Mouse (Mus musculus) cerebellum, postnatal 25 days (tissue): ENCODE data around the gene Mrtfa.

Experiments used
- DNase-seq, 2 experiments: peaks; one replicate each; pipeline ENCODE4 v3.0.0; 2021; ENCODE audit warnings: mixed read lengths in 2 of 2

Gene Mrtfa

GRCm38 (mm10) chr15:81098689-81099088 is 91.9 kb downstream of the Mrtfa start:
- DNase-seq: no peak

GRCm38 (mm10) chr15:81097896-81098295 is 92.7 kb downstream of the Mrtfa start:
- no peak for DNase-seq

GRCm38 (mm10) chr15:81097456-81097855 is 93.1 kb downstream of the Mrtfa start:
- DNase-seq: no peak

- DNase-seq: no peak
These were observed 94.1 kb downstream of the Mrtfa start for GRCm38 (mm10) chr15:81096329-81097055.

- no peak for DNase-seq
These were observed 97.5 kb downstream of the Mrtfa start for GRCm38 (mm10) chr15:81093032-81093431.

- DNase-seq: no peak
These were observed 98.8 kb downstream of the Mrtfa start for GRCm38 (mm10) chr15:81091718-81092117.

DNA sequence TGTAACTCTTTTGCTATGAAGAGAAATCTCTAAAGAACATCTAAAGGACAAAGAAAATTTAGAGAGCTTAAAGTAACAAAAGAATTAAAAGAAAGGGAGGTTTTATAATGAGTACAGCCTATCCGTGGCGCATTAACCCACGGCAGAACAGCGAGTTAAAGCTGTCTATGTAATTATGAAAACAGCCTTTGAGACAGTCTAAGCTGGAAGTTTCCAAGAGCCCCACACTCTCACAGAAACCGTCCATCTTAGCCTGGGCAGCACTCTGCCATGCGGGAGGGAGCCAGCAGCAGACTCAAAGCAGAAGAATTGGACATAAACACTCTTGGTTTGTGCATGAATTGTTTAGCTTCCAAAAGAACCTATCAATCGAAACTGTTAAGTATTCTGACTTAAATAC is 103.0 kb downstream of the Mrtfa start:
- no peak for DNase-seq

GRCm38 (mm10) chr15:81086644-81087480 is 103.7 kb downstream of the Mrtfa start:
- DNase-seq: no peak

GRCm38 (mm10) chr15:81083826-81084225 is 106.7 kb downstream of the Mrtfa start:
- DNase-seq: no peak

- DNase-seq: no peak
These were observed 107.3 kb downstream of the Mrtfa start for GRCm38 (mm10) chr15:81083281-81083680.

- DNase-seq: no peak
These were observed 109.3 kb downstream of the Mrtfa start for GRCm38 (mm10) chr15:81081216-81081615.

DNA sequence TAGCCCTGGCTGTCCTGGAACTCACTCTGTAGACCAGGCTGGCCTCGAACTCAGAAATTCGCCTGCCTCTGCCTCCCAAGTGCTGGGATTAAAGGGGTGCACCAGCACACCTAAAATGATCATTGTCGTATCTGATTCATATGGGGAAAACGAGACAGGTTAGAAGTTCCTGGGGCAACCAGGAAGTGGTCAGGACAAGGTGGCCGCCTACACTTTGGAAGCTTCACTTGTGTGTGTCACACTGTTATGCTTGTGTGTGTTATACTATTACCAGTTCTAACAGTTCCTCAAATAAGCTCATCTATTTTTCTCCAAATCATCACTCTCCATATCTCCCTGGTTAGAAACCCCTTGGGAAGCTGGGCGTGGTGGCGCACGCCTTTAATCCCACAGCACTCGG is 110.2 kb downstream of the Mrtfa start:
- no peak for DNase-seq

DNA sequence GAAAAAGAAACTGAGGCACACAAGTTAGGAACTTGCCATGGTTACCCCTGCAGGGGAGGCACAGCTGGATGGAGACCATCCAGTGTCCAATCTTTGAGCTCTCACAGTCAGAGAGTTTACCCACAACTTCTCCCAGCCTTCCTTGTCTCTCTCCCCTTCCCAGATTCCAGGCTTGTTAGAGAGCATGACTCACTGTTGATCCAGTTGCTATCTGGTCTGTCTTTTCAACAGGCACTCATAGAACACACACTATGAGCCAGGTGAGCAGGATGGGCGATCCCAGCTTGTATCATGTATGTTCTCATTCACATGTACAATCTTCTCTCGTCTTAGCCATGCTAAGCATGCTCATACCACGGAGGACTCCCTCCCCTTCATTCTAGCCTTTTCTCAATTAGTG is 111.3 kb downstream of the Mrtfa start:
- no peak for DNase-seq

GRCm38 (mm10) chr15:81077551-81077950 is 113.0 kb downstream of the Mrtfa start:
- no peak for DNase-seq

DNA sequence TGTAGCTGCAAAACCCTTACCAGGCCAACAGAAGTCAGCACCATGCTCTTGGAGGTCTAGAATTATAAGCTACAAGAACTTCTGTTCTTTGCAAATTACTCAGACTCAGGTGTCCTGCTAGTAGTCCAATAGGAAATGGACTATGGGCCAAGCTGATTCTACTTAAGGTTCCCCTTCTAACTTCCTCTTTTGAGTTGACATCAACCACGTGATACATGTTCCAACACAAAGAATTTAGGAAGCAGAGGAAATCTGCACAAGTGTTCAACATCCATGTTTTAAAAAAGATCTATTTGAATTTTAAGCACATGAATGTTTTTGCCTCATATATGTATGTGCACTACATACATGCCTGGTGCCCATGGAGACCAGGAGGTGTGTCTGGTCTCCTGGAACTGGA is 116.0 kb downstream of the Mrtfa start:
- DNase-seq: no peak

DNA sequence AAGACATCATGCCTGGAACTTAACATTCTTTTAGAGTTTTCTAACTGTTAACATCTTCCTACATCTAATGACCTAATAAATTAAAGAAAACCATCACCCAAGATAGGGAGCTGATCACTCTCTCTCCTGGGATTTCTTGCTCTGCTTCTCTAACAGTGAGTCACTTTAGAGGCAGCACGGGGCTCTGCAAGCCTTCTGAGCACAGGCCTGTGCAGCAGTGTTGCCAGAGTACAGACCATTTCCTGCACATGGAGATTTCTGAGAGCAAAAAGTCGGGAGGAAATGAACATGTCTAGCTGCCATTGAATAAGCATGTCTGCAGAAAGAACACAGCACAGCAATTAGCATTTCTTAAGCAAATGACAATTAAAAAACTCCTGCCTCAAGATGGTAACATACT is 116.8 kb downstream of the Mrtfa start:
- DNase-seq: no peak

GRCm38 (mm10) chr15:81072748-81073147 is 117.8 kb downstream of the Mrtfa start:
- DNase-seq: no peak

DNA sequence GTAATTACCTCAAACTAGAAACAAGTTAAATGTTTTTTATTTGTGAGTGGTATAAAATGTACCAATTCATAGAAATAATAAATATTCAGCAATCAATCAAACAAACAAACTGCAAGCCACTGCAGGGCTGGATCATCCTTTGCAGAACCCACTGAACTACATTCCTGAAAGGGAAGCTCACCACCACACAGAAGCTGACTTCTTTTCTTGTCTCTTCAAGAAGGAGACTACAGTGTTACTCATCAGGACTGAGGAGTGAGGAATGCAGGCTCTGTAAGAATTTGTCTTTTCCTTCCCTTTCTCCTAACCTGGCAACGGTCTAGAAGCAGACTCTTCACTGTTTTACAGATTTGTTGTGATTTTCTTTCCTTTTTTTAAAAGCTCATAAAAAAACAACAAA is 120.1 kb downstream of the Mrtfa start:
- DNase-seq: no peak

DNA sequence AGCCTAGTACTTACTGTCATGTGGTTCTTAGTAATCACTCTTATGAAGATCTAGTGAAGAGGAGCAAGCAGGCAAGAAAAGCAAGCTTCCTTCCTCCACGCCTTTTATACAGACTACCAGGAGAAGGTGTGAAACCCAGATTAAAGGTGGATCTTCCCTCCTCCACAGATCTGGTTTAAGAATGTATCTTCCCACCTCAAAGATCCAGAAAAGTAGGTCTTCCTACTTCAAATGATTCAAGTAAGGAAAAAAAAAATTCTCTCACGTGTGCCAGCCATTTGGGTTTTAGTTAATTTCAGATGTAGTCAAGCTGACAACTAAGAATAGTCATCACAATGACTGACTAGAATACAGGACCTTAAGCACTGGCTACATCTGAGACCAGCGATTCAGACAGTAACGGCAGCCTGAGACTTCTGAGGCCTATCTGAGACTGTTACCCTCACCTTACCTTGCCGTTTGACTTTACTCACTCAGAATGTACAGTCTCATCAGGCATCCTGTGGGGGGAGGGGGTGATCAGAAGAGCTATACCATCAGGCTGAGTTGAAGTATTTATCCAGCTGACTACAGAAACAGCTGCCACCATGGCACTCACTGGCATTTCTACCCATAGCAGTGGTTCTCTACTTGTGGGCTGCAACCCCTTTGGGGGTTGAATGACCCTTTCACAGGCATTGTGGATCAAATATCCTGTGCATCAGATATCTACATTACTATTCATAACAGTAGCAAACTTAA is 121.7 kb downstream of the Mrtfa start:
- DNase-seq: no peak

GRCm38 (mm10) chr15:81067761-81068160 is 122.8 kb downstream of the Mrtfa start:
- DNase-seq: no peak

DNA sequence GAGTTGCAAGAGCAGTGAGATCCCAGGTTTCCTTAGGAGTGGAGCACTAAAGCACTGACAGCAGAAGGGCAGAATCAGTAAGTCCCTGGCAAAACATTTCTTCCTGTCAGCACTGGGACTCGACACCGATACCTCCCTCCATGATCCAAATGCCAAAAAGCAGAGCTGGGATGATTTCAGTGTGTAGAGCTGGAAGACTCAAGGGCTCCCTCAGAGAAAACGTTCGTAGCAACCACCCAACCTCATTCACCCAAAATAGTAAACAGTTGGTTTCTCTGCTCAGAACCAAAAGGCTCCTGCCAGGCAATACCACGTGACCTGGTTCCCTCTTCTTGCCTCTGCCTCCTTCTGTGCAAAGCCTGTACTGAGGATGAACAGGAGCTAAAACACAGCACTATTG is 123.6 kb downstream of the Mrtfa start:
- DNase-seq: peak; percentile 62 to 69

DNA sequence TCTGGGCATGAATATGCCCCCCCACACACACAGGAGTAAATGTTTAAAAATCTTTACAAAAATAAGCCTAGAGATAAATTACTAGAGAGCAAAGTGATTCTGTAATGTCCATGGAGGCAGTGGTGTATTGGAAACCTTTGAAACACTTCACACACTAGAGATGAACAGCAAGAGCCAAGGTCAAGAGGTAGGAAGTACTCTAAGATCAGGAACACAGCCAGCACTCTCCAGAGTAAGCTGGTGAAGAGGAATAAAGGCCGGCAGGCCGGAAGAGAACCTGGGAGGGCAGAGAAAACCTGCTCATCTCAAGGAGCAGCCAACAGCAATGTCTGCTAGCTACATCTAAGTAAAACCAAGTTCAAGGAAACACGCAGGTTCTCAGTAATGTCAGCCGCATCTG is 125.9 kb downstream of the Mrtfa start:
- no peak for DNase-seq

DNA sequence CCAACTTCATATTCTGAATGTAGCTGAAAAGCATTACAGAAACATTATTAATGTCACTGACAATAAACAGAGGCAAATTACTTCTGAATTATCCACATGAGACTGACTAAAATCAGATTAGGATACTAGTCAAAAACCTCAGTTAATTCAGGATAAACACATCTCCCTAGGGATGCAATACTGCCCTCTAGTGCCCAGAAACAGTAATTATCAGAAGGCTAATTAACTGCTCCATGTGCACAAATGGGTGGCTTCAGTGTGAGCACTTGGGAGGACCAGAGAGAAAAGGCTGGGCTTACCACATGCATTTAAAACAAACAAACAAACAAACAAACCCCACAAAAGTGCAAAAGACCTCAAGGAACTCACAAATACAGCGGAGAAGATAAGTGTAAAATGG is 126.4 kb downstream of the Mrtfa start:
- peak in 1 of 2 experiments; percentile 40 for DNase-seq

GRCm38 (mm10) chr15:81062616-81063015 is 127.9 kb downstream of the Mrtfa start:
- peak; percentile 75 to 81 for DNase-seq
